ENCODE assay signal across 8 mouse cellular contexts in genomic region chr13:100731462-100732046, GRCm38 (mm10). TPM values are rescaled to one million over a fixed set of nuclear protein-coding genes. Genes with fewer than 3 reads are reported as not detected.
A peak's percentile ranks its signal among the peaks of the same experiment; 100 is the strongest.
DNase-seq lines count a peak whose midpoint lies in the region; ATAC-seq and TF ChIP-seq lines count a peak whose summit lies in the region.
"Not testable (repeated sequence)": the region's sequence is repeated elsewhere in the genome, so short reads cannot be mapped to it uniquely, and the experiment has no call there.

No protein-coding gene starts in this region.

- not testable (repeated sequence) for H3K27me3 ChIP-seq in forebrain, embryonic 14.5 days (replicated peaks; ENCODE audit: control insufficient read depth, insufficient read depth, low read length); heart, embryonic 14.5 days (ENCODE audit: control insufficient read depth, insufficient read depth, low read length); limb, embryonic 12.5 days; lung, embryonic 14.5 days (ENCODE audit: insufficient read depth, low read length); midbrain, embryonic 16.5 days (ENCODE audit: control insufficient read depth, insufficient read depth, low read depth, low read length); stomach, postnatal 0 days (ENCODE audit: control insufficient read depth, insufficient read depth, low read length)

- not testable (repeated sequence) for TF ChIP-seq CTCF in lung, embryonic 14.5 days (IDR thresholded peaks at IDR 0.05; ENCODE audit: low read depth)
- TF ChIP-seq CTCF in stomach, postnatal 0 days (IDR thresholded peaks at IDR 0.05; ENCODE audit: low read depth), result peak; percentile 42; the same call in 1 of the 2 replicates

- peak overlapping the region; percentile 58 for H3K4me2 ChIP-seq in forebrain, embryonic 14.5 days (ENCODE audit: low read length)
- peak overlapping the region; percentile 64 for H3K4me2 ChIP-seq in heart, embryonic 14.5 days (ENCODE audit: low read length)
- H3K4me2 ChIP-seq in limb, embryonic 12.5 days, result peak overlapping the region; percentile 69
- peak overlapping the region; percentile 74 for H3K4me2 ChIP-seq in lung, embryonic 14.5 days
- H3K4me2 ChIP-seq in midbrain, embryonic 16.5 days (ENCODE audit: low read length), result peak overlapping the region; percentile 60
- H3K4me2 ChIP-seq in stomach, postnatal 0 days (replicated peaks; ENCODE audit: low read depth), result peak overlapping the region; percentile 40; the same call in 1 of the 2 replicates

- ATAC-seq in forebrain, embryonic 14.5 days; heart, embryonic 14.5 days (ENCODE audit: insufficient number of reproducible peaks, insufficient read depth, low FRiP score, low read depth); limb, embryonic 12.5 days (ENCODE audit: insufficient number of reproducible peaks, insufficient read depth, low FRiP score, low TSS enrichment, low read depth); lung, embryonic 14.5 days (ENCODE audit: insufficient read depth); midbrain, embryonic 16.5 days; stomach, postnatal 0 days (ENCODE audit: low FRiP score, low TSS enrichment): not testable (repeated sequence)

- not testable (repeated sequence) for TF ChIP-seq EP300 in stomach, postnatal 0 days (optimal IDR thresholded peaks at IDR 0.05)

- 88% methylated on average over 5 of the region's 6 CpGs for WGBS in forebrain, embryonic 14.5 days
- WGBS in heart, embryonic 14.5 days, result 87% methylated on average over 5 of the region's 6 CpGs
- 87% methylated on average over 6 of the region's 6 CpGs for WGBS in limb, embryonic 12.5 days
- 86% methylated on average over 5 of the region's 6 CpGs for WGBS in lung, embryonic 14.5 days
- WGBS in midbrain, embryonic 16.5 days, result 87% methylated on average over 5 of the region's 6 CpGs
- WGBS in stomach, postnatal 0 days, result 84% methylated on average over 5 of the region's 6 CpGs

- peak overlapping the region; percentile 85; the same call in 1 of the 2 replicates for H3K4me3 ChIP-seq in forebrain, embryonic 14.5 days (ENCODE audit: low read depth, low read length)
- not testable (repeated sequence) for H3K4me3 ChIP-seq in heart, embryonic 14.5 days (ENCODE audit: control insufficient read depth in 1 of 2, insufficient read depth in 1 of 2, low read depth in 1 of 2, low read length in 2 of 2); limb, embryonic 12.5 days (replicated peaks); midbrain, embryonic 16.5 days (ENCODE audit: low read depth, low read length); stomach, postnatal 0 days (ENCODE audit: low read depth, low read length)
- H3K4me3 ChIP-seq in lung, embryonic 14.5 days (ENCODE audit: low read depth, low read length), result peak overlapping the region; percentile 85

- H3K9ac ChIP-seq in forebrain, embryonic 14.5 days (ENCODE audit: low read length); limb, embryonic 12.5 days (replicated peaks); lung, embryonic 14.5 days; stomach, postnatal 0 days (ENCODE audit: low read length): not testable (repeated sequence)
- H3K9ac ChIP-seq in heart, embryonic 14.5 days (ENCODE audit: low read length), result peak overlapping the region; percentile 86
- H3K9ac ChIP-seq in midbrain, embryonic 16.5 days (ENCODE audit: low read depth, low read length), result peak overlapping the region; percentile 86; the same call in 1 of the 2 replicates

- peaks cover 13% of the 10 kb centered on the region; the same call in 1 of the 2 replicates for H3K36me3 ChIP-seq in forebrain, embryonic 14.5 days (ENCODE audit: control insufficient read depth, insufficient read depth, low read length)
- H3K36me3 ChIP-seq in heart, embryonic 14.5 days (ENCODE audit: control insufficient read depth, insufficient read depth, low read length), result peaks cover 36% of the 10 kb centered on the region
- peaks cover 30% of the 10 kb centered on the region for H3K36me3 ChIP-seq in limb, embryonic 12.5 days
- peaks cover 21% of the 10 kb centered on the region for H3K36me3 ChIP-seq in lung, embryonic 14.5 days (ENCODE audit: insufficient read depth)
- not testable (repeated sequence) for H3K36me3 ChIP-seq in midbrain, embryonic 16.5 days (ENCODE audit: control insufficient read depth, insufficient read depth, low read length); stomach, postnatal 0 days (ENCODE audit: control insufficient read depth, insufficient read depth, low read length)

- not testable (repeated sequence) for H3K27ac ChIP-seq in forebrain, embryonic 14.5 days (ENCODE audit: low read depth, low read length); limb, embryonic 12.5 days; midbrain, embryonic 16.5 days (ENCODE audit: low read length)
- H3K27ac ChIP-seq in heart, embryonic 14.5 days (replicated peaks in 1 of 2; ENCODE audit: control insufficient read depth in 1 of 2, insufficient read depth in 1 of 2, low read depth in 2 of 2, low read length in 2 of 2), result peak overlapping the region in 1 of 2 experiments; percentile 89; a peak in 2 of 4 replicates
- peak overlapping the region; percentile 97 for H3K27ac ChIP-seq in lung, embryonic 14.5 days (ENCODE audit: low read depth)
- peak overlapping the region; percentile 94 for H3K27ac ChIP-seq in stomach, postnatal 0 days (replicated peaks)

- DNase-seq in adrenal gland, postnatal 14 days, result peak; percentile 8
- not testable (repeated sequence) for DNase-seq in forebrain, embryonic 14.5 days (ENCODE audit: low spot score); stomach, postnatal 0 days (ENCODE audit: low spot score)
- DNase-seq in induced T-regulatory cell, adult 2 months (ENCODE audit: low read depth), result peak; percentile 42
- peak; percentile 4 for DNase-seq in lung, embryonic 14.5 days

- not testable (repeated sequence) for H3K9me3 ChIP-seq in forebrain, embryonic 14.5 days (replicated peaks; ENCODE audit: control insufficient read depth, low read length); heart, embryonic 14.5 days (ENCODE audit: control insufficient read depth, low read length); limb, embryonic 12.5 days; lung, embryonic 14.5 days (ENCODE audit: low read depth, low read length); midbrain, embryonic 16.5 days (replicated peaks; ENCODE audit: control insufficient read depth, low read length, poor library complexity, severe bottlenecking); stomach, postnatal 0 days (ENCODE audit: control insufficient read depth, low read length)

- not testable (repeated sequence) for H3K4me1 ChIP-seq in forebrain, embryonic 14.5 days (ENCODE audit: control insufficient read depth, insufficient read depth, low read length); limb, embryonic 12.5 days (replicated peaks); lung, embryonic 14.5 days (ENCODE audit: insufficient read depth); midbrain, embryonic 16.5 days (ENCODE audit: control insufficient read depth, insufficient read depth, low read length); stomach, postnatal 0 days (replicated peaks; ENCODE audit: control insufficient read depth, insufficient read depth)
- peaks cover 3 to 21% of the 10 kb centered on the region in 2 experiments for H3K4me1 ChIP-seq in heart, embryonic 14.5 days (ENCODE audit: control insufficient read depth in 2 of 2, insufficient read depth in 2 of 2, low read length in 2 of 2)

RNA-seq across cellular contexts. Expression of gene Cdk7, which starts 0.8 kb away (rescaled TPM):
- 40.9 and 42.0 TPM in 2 replicates for total RNA-seq in adrenal gland, postnatal 14 days (2021)
- 53.5 and 54.6 TPM in 2 replicates for polyA plus RNA-seq in forebrain, embryonic 14.5 days (2014; fragmentation: Nextera tagmentation; extraction: Ambion mirVana)
- polyA plus RNA-seq in heart, embryonic 14.5 days (2014; fragmentation: Nextera tagmentation; extraction: Ambion mirVana), result 69.2 and 70.2 TPM in 2 replicates
- polyA plus RNA-seq in limb, embryonic 12.5 days (2016; fragmentation: Nextera tagmentation; extraction: Ambion mirVana), result 107 TPM in 2 replicates
- polyA plus RNA-seq in lung, embryonic 14.5 days (2014; fragmentation: Nextera tagmentation; extraction: Ambion mirVana), result 99.9 and 106 TPM in 2 replicates
- polyA plus RNA-seq in midbrain, embryonic 16.5 days (2015; fragmentation: Nextera tagmentation; extraction: Ambion mirVana), result 39.3 and 42.0 TPM in 2 replicates
- 50.9 and 52.8 TPM in 2 replicates for polyA plus RNA-seq in stomach, postnatal 0 days (2015; fragmentation: Nextera tagmentation; extraction: Ambion mirVana)

RNA-seq across cellular contexts. Expression of gene Mrps36, which starts 12.9 kb away (rescaled TPM):
- 265 and 269 TPM in 2 replicates for total RNA-seq in adrenal gland, postnatal 14 days (2021)
- polyA plus RNA-seq in forebrain, embryonic 14.5 days (2014; fragmentation: Nextera tagmentation; extraction: Ambion mirVana), result 112 and 125 TPM in 2 replicates
- polyA plus RNA-seq in heart, embryonic 14.5 days (2014; fragmentation: Nextera tagmentation; extraction: Ambion mirVana), result 288 and 291 TPM in 2 replicates
- 112 TPM in 2 replicates for polyA plus RNA-seq in limb, embryonic 12.5 days (2016; fragmentation: Nextera tagmentation; extraction: Ambion mirVana)
- 166 and 178 TPM in 2 replicates for polyA plus RNA-seq in lung, embryonic 14.5 days (2014; fragmentation: Nextera tagmentation; extraction: Ambion mirVana)
- 116 and 130 TPM in 2 replicates for polyA plus RNA-seq in midbrain, embryonic 16.5 days (2015; fragmentation: Nextera tagmentation; extraction: Ambion mirVana)
- 147 and 162 TPM in 2 replicates for polyA plus RNA-seq in stomach, postnatal 0 days (2015; fragmentation: Nextera tagmentation; extraction: Ambion mirVana)

RNA-seq across cellular contexts. Expression of gene Cenph, which starts 44.1 kb away (rescaled TPM):
- 3.0 and 3.6 TPM in 2 replicates for total RNA-seq in adrenal gland, postnatal 14 days (2021)
- polyA plus RNA-seq in forebrain, embryonic 14.5 days (2014; fragmentation: Nextera tagmentation; extraction: Ambion mirVana), result 16.5 and 20.4 TPM in 2 replicates
- polyA plus RNA-seq in heart, embryonic 14.5 days (2014; fragmentation: Nextera tagmentation; extraction: Ambion mirVana), result 18.0 and 18.1 TPM in 2 replicates
- polyA plus RNA-seq in limb, embryonic 12.5 days (2016; fragmentation: Nextera tagmentation; extraction: Ambion mirVana), result 55.2 and 60.7 TPM in 2 replicates
- 45.0 and 47.9 TPM in 2 replicates for polyA plus RNA-seq in lung, embryonic 14.5 days (2014; fragmentation: Nextera tagmentation; extraction: Ambion mirVana)
- polyA plus RNA-seq in midbrain, embryonic 16.5 days (2015; fragmentation: Nextera tagmentation; extraction: Ambion mirVana), result 5.1 and 6.3 TPM in 2 replicates
- polyA plus RNA-seq in stomach, postnatal 0 days (2015; fragmentation: Nextera tagmentation; extraction: Ambion mirVana), result 10.3 and 11.5 TPM in 2 replicates

RNA-seq across cellular contexts. Expression of gene Ccnb1, which starts 54.8 kb away (rescaled TPM):
- total RNA-seq in adrenal gland, postnatal 14 days (2021), result 18.7 and 22.8 TPM in 2 replicates
- 164 and 215 TPM in 2 replicates for polyA plus RNA-seq in forebrain, embryonic 14.5 days (2014; fragmentation: Nextera tagmentation; extraction: Ambion mirVana)
- 188 and 214 TPM in 2 replicates for polyA plus RNA-seq in heart, embryonic 14.5 days (2014; fragmentation: Nextera tagmentation; extraction: Ambion mirVana)
- 300 and 302 TPM in 2 replicates for polyA plus RNA-seq in limb, embryonic 12.5 days (2016; fragmentation: Nextera tagmentation; extraction: Ambion mirVana)
- polyA plus RNA-seq in lung, embryonic 14.5 days (2014; fragmentation: Nextera tagmentation; extraction: Ambion mirVana), result 329 and 358 TPM in 2 replicates
- 22.2 and 31.0 TPM in 2 replicates for polyA plus RNA-seq in midbrain, embryonic 16.5 days (2015; fragmentation: Nextera tagmentation; extraction: Ambion mirVana)
- 34.5 and 47.0 TPM in 2 replicates for polyA plus RNA-seq in stomach, postnatal 0 days (2015; fragmentation: Nextera tagmentation; extraction: Ambion mirVana)
